Mouse (Mus musculus): ENCODE measurements at regions not wholly inside any gene's neighbourhood (a gene's known extent, or its start where the extent isn't known, plus 50 kb on each side); places are given as distances from the start of the nearest gene placed in this dataset.

DNA sequence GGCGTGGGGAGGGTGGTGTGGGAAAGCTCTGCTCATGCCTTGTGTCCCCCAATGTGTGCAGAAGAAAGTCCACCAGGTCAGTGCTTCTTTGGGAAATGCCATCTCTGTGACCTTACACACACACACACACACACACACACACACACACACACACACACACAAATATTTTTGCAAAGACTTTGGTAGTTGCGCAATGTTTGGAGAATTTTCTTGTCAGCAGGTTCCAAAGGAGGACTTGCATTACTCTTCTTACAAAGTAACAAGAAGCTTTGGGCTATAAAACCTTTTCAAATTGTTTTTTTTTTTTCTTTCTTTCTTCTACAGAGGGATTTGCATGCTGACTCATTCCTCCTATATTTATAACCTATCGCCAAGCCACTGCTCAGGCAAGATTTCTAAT, 59.1 kb upstream of the Npvf start:
- no peak for DNase-seq (ENCODE audit: low spot score in 2 of 2)

DNA sequence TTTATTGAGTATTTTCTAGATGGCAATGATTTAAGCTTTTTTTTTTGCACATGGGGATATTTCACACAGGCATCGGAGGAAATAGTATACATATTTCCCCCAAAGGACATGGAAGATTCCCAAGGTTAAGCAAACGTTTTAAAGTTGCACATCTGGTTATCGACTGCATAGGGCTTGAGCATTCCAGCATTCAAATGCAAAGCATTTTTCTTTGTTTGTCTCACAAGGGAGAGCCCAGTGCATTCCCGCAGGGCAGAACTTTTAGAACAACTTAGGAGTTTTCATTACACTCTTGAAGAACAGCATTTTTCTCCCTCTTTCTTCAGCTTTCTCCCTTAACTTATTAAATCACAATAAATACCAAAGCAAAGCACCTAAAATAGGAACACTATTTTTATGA, 64.4 kb upstream of the Npvf start:
- no peak for DNase-seq (ENCODE audit: low spot score in 2 of 2)

DNA sequence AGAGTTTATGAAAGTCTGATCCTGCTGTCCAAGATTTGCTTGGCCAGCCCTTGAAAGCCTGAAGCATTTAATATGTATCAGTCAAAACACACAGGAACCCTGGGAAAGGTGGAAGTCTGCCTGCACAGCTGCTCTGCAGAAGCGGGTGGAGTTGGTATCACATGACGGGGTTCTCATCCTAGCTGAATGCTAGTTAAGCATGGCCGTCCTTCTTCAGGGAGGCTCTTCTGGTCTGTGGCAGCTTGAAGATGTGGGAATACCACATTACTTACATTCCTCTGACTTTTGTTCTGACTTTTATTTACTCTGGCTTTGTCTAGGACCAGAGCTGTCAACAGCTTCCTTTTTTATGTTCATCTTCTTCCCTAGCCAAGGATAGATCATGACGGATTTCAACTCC, 66.1 kb upstream of the Npvf start:
- peak in 1 of 2 experiments; percentile 45 for DNase-seq (ENCODE audit: low spot score in 2 of 2)

DNA sequence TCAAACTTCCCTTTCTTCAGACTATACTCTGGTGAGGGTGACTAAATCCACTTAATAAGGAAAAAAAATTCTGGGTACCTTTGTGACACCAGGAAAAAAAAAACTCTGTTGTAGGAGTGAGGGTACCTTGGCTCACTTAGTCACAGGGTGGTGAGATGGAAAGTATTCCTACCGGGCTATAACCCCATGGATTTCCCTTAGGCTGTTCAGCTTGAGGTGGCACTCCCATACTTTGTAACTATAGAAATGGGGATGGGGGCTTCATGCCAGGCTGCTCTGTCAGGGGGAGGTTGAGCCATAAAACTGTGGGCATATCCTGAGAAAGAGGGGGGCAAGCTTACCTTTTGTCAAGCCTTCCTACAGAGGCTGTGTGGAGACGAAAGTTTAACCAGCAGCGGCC, 71.4 kb upstream of the Npvf start:
- no peak for DNase-seq (ENCODE audit: low spot score in 2 of 2)

DNA sequence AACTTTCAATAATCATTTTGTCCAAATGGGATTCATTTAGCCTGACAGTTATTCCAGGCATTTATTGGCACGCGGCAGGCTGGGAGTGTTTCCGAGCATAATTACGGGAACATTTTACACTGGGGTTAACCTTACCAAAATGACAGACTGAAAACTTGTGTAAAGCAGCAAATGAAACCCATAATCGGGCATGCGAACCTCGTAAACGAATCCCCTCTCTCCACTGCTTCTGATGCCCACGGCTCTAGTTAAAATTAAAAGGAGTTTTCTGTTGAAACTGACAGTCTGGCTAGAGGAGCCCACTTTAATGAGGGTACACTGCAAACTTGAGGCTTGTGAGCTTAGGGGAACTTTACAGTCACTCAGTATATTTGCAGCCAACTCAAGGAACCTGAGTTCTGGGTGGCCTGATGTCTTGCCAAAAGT, 71.9 kb upstream of the Npvf start:
- no peak for DNase-seq (ENCODE audit: low spot score in 2 of 2)

DNA sequence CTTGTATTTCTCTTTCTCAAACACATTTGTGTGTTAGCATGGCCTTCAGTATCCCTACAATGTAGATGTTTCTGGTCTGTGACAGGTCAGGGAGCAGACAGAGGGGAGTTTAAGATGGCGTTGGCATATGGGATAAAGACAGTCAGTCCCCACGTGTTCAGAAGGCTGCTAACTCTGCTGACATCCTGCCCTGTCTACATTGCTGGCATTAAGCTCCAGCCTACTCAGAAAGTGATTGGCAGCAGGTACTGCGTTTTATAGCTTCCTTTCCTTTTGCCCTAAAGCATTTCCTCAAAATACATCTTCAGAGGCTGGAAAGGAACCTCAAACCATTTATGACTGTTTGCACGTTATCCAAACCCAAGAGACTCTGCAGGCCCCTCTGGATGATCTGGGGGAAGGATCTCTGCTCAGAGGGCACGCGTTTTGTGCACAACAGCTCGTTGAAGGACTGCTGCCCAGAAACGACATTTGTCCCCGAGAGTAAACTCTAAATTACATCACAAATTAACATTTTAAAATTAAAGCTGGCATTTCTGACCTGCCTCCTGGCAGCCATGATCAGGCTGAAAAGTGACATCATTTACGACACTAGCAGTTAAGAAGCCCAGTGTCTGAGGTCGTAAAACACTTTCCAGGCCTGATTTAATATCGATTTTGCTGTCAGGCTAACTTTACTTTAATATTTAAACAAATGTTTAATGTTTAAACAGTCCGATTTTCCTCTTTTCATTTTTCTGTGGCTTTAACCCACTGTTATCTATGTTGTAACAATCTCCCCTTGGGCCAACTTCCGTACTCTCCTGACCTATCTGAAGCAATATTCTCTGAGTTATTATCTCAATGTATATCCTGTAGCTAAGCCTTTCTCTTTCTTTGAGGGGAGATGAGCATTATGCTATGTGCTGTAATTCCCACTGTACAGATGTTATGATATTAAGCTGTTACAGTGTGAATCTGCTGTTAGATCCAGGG, 76.8 kb upstream of the Npvf start:
- DNase-seq (ENCODE audit: low spot score in 2 of 2), result no peak

DNA sequence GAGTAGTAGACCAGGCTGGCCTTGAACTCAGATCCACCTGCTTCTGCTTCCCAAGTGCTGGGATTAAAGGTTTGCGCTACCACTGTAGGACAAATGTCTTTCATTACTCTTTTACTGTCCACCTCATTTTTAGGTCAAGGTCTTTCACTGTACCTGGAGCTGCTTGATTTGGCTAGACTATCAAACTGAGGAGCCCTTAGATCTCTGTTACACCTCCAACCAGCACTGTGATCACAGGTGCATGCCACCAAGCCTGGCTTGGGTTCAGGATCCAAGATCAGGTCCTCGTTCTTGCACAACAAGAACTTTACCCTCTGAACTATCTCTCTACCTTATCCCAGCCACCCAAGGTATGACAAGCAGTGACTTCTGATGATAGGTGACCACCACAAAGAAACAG, 80.5 kb upstream of the Npvf start:
- no peak for DNase-seq (ENCODE audit: low spot score in 2 of 2)

DNA sequence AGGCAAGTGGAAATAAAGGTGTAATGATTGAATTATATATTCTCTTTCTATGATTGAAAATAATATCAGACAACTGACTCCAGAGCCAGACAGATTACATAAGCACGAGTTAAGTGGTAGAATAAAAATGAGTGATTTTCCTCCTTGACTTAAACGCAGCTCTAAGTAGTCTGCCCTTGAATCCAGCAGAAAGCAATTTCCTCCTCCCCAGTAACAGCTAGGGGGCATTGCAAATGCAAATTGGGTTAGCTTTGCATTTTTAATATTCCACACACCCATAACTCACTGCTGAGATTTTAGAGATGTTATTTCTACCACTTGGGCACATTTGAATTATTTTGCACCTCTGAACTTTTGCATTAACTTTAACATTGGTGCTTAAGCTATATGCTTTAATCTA, 81.6 kb upstream of the Npvf start:
- no peak for DNase-seq (ENCODE audit: low spot score in 2 of 2)

DNA sequence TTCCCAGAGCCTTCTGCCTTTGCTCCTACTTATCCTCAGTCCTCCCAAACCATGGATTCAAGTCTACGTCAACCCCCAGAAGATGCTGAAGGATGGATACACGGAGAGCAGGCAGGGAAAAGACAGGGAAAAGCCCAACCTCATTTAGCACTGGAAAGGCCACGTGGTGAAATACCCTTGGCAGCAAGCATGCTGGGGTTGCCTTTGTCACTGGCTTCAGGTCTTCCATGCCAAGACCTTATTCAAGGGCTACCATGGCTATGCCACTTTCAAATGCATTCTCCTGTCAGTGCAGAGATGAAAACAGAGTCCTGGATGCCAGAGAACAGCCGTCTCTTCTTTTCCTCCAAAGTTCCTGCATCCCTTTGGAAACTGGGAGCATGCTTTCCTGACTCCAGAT, 87.8 kb upstream of the Npvf start:
- no peak for DNase-seq (ENCODE audit: low spot score in 2 of 2)

DNA sequence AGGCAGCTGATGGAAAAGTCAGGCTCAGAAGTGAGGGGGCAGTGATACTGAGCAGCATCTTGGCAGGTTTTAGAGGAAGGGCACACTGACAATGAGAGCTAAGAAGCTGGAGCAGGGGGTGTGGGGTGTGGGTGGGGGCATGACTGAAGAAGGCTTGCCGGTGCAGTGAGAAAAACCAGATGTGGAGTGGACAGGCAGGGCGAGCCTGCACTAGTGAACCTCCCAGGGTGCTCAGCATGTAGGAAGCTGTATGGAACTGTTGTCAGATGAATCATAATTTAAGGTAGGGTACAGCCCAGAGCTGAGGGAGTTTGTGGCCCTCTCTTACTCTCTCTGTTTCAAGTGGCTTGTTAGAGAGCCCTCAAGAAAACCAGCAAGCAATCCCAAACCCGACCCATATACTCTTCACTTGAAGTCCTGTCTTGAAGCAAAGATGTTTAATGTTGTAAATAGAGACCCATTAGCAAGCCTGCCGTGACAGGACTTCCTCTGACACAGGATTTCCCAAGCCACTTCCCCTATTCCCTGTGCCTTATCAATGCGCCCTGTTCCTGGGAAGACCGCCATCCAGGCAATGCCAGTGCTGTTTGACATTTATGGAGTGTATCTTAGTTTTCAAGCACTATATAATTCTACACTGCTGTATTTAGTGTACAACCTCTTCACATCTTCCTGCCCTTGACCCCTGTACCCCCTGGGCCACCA, 90.4 kb upstream of the Npvf start:
- no peak for DNase-seq (ENCODE audit: low spot score in 2 of 2)

DNA sequence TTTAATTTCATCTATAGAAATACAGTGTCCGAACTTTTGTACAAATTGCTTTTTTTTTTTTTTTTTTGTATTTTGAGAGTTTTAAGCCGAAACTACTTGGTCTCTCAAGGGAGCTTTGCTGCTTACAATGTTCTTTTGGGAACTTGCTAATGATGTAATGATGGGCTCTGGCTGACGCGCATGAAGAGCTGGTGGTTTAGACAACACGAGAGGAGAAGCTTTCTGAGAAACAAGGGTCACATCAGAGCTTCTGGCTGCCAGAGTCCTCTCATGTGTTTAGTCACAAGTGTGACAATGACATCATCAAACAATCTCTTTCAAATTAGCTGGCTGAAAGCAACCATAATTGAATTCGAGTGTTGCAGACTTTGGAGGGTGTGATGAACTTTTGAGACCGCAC, 98.9 kb upstream of the Npvf start:
- no peak for DNase-seq (ENCODE audit: low spot score in 2 of 2)

DNA sequence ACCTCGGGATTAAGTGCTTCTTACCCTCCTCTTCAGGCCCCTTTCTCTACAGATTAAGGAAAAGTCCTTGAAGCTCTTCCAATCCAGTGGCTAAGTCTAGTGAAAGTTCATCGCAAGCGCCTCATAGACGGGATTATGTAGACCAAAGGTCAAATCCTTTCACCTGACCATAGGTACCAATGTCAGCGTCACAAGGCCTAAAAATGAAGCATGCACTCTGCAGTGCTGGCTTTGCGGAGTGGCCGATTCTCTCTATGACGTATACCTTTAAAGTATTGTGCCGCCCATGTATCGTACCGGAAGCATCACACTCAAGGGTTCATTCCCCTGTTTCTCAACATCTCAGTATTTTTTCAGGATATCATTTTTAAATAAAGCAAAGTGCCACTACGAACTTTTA, 100.5 kb upstream of the Npvf start:
- DNase-seq (ENCODE audit: low spot score in 2 of 2), result no peak

DNA sequence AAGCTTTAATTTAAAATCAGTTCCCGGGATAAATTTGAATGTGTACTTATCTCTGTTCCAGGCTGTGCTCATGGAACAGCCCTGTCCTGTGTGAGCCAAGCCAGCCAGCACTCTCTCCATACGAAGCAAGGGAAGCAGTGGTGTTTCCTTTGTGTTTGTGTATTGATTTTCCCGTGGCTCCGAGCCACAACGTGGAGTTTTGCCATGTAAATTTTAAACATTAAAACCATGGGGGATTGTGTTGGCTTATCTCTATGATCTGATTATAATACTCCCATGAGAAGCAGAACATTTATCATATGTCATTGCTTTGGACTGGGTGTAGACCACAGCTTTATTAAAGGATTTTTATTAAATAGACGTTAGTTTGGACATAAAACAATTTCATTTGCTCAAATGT, 106.1 kb upstream of the Npvf start:
- no peak for DNase-seq (ENCODE audit: low spot score in 2 of 2)

DNA sequence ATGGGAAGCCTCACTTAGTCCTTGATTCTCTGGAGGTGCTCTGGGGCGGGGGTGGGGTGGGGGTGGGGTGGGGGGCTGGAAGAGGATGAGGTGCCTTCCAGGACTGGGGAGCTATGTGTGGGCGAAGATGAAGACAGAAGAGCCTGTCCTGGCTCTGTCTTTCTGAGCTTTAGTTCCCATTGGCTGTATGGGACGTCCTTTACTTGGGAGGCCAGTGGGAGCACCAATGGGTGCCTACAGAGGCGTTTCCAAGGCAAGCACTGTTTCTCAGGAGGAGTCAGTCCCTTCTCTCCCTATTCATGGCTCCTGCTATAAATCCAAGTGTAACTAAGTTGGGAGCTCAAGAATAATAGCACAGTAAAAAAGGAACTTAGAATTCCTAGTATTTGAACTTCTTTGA, 108.9 kb upstream of the Npvf start:
- DNase-seq (ENCODE audit: low spot score in 2 of 2), result peak in 1 of 2 experiments; percentile 39

DNA sequence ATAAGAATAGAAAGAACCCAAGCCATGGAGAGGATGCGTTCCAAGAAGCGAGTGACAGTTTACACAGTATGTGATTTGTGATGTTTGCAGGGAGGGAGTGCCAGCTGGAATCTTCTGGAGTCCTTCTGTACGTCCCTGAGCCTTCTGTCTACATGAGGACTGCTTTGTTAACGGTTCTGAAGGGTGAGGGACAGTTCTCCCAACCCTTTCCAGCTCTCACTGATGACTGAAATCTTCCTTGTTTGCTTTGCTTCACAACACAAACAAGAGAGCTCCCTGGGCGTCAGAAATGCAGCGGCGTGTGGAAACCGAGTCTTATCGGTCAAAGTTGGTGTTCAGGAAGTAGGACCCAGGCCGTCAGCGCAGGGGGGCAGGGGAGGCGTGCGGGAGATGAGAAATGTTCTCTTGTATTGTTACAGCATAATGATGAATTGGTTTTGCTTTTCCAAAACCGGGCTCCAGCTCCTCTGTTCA, 112.2 kb upstream of the Npvf start:
- DNase-seq (ENCODE audit: low spot score in 2 of 2), result no peak

DNA sequence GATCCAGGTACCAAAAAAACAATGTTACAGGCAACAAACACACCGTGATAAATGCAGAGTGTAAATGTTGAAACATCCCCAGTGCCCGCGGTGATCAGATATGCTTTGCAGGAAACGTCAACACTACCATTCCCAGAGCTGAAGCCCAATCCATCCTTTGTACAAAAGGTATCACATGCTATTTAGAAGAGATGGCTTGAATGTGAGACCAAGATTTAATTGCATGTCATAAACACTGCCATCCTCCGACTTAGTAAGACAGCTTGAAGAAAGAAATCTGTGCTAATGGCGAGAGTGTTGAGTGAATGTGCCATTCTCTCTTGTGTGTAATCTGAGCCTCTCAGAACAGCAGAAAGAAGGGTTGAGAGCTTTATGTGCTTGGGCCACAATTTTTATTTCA, 112.9 kb upstream of the Npvf start:
- DNase-seq (ENCODE audit: low spot score in 2 of 2), result no peak

DNA sequence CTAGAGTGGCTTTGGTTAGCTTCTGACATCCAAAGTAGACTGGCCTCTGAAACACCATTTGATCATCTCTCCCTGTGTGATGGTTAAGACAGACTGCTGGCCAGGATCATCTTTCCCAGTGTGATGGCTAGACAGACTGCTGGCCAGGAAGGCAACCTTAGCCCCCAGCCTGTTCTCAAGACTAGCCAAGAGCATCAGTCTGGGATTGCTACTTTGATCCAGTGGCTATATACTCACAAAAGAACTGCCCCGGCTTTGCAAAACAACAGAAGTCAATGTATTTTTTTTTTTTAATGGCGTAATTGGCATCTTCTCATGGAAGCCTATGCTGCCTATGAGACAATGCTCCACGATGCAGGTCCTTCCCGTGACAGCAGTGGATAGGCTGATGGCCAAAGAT, 113.6 kb upstream of the Npvf start:
- no peak for DNase-seq (ENCODE audit: low spot score in 2 of 2)

DNA sequence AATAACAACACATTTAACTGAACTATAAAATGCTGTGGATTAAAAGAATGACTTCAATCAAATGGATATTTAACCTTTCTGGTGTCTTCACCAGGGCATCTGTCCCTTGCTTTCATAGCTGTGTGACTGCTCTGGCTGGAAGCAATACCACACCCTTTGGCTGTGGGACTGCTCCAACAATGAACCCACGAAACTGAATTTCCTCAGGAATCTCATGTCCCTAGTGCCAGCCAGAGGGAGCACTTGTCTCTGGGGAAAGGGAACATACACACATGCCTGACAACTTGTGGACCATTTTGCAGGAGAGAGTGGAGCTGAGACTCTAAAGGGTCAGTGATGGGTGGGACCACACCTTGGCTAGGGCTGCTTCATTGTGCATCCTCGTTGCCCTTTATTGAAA, 114.9 kb upstream of the Npvf start:
- DNase-seq (ENCODE audit: low spot score in 2 of 2), result no peak

DNA sequence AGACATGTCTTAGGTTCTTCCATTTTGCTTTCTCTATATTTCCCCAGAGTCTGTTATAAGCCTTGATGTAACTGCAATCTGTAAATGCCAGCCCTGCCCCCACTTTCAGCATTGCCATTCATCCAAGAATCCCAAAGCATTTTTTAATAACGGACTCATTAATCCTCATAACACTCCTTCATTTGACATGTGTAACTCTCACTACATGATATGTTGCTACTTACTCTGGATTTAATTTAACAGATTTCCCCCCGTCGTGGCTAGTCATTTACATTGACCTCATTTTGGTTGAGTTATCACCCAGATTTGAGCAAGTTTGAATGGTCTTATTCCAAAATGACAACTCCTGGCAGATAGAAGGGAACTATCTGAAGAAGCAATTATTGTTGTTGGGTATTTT, 116.2 kb upstream of the Npvf start:
- DNase-seq (ENCODE audit: low spot score in 2 of 2), result no peak

DNA sequence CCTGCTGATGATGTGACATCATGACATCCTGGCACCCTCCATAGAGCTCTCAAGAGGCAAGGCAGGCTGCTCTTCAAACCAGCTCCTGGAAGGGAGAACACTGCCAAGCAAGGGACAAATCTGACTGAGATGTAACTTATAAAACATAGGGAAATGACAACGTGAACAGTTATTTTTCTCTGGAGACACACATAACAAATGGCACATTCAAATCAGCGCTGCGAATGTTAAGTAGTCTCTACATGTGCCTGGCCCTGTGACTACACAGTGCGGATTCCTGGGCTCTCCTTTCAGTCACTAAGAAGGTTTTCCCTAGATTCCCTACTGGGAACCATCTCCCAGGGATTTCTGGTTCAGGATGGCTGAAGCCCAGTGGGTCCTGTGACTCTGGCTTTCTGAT, 121.4 kb upstream of the Npvf start:
- no peak for DNase-seq (ENCODE audit: low spot score in 2 of 2)

DNA sequence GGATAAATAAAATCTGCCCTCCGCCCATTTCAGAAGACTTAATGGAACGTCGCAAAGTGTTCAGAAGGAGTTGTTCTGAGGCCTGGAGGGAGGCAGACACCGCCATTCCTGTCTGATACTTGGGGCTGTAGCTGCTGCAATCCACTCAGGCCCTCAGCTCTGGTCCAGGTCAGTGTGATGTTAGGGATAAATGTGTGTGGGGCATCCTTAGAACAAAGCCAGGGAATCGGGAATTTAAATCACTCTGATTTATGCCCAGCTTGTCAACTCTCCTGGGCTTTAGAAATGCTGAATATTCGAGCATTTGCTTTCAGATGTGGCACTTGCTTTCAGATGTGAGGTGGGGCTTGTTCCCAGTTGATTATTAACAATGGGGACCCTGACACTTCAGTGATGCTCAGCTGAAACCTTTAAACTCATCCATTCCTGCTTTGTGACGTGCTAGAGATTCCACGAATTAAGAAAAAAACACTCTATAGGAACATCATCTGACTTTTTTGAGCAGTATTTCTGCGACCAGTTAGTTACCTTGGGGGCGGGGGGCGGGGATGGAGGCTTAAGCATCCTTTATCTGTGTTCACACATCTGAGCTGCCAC, 122.1 kb upstream of the Npvf start:
- DNase-seq (ENCODE audit: low spot score in 2 of 2), result no peak

DNA sequence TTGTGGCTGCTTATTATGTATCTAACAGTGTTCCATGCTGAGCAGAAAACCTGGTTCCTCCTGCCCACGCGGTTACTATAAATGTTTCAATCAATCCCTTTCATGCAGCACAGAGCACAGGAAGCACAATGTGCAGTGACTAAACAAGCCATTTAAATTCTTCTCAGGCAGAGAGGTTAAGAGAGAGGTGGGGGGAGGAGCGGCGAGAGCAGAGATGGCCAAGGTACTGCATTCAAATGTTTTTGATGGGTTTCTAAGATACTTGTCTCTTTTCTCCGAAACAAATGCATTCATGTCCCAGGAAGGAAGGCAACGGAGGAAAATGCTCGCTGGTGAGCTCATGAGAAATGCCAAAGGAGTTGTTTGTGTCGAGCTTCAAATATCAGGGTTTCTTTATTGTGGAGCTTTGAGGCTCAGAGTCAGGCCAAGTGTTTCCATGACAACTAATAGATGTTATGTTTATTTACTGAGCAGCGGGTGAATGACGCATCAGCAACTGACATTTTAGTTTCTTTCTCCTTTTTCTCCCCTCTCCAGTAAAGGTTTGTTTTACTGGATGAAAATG, 122.8 kb upstream of the Npvf start:
- DNase-seq (ENCODE audit: low spot score in 2 of 2), result no peak
